Mouse (Mus musculus) 416B (cell line): ENCODE data around the gene Dlgap1.

ENCODE experiments used
- DNase-seq: peaks from one replicate; pipeline ENCODE4 v3.0.0; 2011; ENCODE audit warnings: low read depth

The Dlgap1 gene

DNA sequence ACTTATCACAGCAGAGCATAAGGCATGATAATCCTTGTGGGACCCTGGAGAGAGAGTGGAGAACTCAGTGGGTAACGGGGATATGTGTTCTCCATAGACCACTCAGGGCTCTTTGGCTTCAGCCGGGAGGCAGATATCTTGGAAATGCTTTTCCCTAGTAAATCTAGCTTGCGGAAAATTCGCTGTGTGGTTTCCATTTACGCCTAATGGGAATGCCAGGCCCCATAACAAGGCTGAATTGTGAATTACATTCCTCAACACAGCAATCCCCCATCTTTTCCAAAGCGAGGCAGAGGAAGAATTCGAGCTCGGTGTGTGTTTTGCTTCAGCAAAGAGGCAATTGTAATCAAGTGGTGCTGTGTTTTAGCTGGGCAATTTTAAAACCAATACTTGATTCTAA is 372.4 kb downstream of the Dlgap1 start:
- DNase-seq, result no peak

DNA sequence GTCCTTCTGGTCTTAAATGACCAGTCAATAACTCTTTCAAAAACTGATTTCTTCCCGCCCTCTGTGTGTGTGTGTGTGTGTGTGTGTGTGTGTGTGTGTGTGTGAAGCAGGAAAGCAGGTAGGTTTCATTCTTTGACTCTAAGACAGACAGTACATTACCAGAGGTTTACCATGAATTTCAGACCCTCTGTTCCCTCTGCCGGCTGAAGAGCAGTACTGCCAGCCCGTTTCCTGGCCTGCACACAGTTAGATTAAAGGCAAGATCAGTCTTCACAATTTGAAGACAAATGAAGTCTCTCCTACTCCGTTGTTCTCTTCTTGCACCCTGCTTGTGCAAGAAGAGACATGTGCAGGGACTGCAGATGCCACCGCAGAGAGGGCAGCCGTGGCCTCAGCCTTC is 373.0 kb downstream of the Dlgap1 start:
- no peak for DNase-seq

DNA sequence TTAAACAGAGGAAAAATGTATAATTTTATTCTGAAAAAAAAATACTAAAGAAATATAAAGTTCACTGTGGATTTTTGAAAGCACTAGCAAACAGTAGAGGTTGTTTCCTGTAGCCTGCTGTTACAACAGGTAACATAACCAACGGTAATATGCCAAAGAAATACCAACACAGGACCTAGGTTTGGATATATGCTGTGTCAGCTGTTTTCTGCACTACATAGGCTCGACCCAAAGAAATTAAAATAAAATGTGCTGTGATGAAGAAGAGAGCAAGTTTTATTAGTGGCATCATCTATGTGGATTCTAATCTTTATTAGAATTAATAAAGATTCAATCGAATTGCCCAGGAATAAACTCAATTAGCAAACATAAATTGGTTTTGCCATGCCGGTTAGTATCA is 378.5 kb downstream of the Dlgap1 start:
- DNase-seq, result no peak

DNA sequence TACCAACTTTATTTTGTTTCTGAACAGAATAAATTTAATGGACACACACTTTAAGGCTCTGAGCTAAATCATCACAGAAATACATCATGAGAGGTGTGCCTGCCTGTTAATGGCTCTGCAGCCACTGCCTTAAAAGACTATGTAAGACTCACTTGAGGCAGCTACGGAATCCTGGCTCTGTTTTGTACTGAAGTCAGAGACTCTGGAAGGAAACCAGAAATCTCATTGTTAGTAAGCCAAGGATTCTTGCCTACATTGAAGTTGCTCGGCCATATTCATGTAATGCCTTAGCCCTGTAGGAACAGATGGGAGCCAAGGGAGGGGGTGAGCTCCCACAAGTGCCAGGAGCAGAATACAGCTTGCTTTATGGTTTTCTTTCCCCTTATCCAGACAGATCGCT is 394.7 kb downstream of the Dlgap1 start:
- no peak for DNase-seq

DNA sequence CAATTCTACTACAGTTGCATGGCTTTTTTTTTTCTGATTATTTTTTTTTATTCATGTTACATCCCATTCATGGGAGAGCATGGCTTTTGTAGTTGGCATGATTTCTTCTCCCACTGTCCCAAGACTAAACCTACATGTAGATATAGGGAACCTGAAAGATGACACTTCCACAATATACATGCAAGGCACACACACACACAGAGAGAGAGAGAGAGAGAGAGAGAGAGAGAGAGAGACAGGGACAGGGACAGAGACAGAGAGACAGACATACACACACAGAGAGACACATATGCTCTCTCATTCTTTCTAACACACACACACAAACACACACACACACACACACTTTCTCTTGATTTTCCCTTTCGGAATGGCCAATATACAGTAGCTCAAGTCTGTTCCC is 395.1 kb downstream of the Dlgap1 start:
- no peak for DNase-seq

DNA sequence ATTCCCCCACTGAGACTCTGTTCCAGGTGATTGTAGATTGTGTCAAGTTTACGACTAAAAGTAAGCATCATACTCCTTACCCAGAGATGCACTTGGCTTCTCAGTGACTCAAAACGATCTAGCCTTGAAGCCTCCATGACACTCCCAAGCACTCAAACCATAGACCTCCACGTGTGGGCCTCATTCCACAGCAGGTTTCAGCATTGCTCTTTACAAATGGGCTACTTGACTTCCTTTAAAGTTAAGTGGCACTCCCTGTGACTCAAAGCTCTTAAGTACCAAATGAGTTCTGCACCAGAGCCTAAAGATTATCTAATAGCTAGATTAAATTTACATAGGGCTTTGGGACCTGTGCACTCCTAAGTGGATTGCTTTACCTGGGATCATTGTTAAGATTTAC is 400.3 kb downstream of the Dlgap1 start:
- no peak for DNase-seq

DNA sequence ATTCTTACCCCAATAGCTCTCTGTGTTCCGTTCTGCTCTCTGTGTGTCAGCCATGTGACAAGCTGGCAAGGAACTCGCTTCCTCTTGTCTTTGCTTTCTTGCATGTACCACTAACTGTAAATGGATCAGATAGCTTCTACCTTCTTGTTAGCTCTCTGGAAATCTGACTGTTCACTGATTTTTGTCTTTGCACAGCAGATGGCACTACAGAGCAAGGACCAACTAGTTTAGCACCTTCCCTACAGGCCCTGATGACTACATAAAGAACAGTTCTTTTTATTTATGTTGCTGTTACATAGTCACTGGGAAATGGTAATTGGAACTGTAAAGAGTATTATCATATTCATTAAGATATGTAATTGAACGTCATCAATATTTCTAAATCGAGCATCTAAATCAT is 408.1 kb downstream of the Dlgap1 start:
- peak; percentile 1 for DNase-seq

DNA sequence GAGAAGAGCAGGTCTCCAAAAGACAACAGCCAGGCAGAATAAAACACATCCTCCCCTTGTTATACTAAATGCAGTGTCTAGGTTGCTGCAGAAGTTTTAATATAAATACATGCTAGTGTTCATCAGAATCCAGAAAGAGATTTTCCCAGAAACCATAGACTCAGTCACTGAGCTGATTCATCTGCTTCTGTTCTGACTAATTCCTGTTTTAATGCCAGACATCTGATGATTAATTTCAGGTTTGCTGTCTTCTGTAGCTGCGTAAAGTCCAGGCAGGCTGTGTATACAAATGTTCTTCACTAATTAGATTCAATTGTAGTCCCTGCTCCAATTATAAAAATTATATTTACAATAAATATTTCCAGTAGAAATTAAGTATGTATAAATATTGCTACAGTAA is 419.6 kb downstream of the Dlgap1 start:
- no peak for DNase-seq

DNA sequence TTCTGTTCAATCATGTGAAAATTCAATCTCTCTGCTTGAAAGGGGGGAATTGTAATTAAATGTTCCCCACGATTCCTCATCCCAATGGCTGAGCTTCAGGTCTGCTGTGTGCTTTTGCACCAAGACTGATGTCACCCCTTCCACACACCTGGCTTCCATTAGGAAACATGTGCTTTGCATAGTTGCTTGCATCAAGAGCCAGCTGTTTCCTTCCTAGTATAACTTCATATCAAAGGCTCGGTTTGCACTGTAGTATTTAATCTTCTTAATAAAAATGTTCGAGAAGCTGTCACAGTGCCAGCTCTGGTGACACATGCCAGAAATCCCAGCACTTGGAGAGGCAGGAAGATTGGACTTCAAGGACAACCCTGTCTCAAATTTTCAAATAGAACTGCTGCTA is 428.3 kb downstream of the Dlgap1 start:
- DNase-seq, result no peak

DNA sequence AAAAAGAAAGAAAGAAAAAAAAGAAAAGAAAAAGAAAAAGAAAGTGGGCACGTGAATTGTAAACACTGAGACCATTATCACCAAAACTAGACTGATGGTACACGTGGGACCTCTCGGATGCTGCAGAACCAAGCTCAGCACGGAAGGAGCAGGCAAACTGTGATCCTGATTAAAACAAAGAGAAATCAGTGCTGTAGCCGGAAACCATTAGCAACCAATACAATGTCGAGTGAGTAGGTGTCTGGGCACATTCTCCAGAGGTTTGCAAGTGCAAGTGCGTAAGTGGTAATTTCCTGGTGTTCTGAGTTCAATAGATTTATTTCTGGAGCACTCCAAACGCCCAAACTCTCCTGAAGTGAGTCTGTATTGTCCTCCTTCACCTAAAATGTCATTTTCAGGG is 428.8 kb downstream of the Dlgap1 start:
- no peak for DNase-seq

DNA sequence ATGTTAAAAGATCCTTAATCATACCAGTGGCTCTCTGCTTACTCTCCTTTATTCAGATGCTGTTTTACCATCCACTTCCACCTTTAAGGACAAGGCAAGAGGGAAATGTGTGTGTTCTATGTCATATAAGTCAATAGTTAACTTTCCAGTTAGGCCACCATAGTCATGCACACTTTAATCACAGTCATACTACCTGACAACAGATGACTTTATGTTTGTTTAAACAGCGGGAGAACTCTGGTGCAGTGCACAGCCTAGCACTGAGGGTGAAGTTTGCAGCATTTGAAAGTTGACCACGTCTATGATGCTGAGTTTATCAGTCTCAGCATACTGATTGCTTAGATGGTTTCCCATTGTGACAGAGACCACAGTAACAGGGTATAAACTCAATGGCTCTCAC is 433.0 kb downstream of the Dlgap1 start:
- no peak for DNase-seq

DNA sequence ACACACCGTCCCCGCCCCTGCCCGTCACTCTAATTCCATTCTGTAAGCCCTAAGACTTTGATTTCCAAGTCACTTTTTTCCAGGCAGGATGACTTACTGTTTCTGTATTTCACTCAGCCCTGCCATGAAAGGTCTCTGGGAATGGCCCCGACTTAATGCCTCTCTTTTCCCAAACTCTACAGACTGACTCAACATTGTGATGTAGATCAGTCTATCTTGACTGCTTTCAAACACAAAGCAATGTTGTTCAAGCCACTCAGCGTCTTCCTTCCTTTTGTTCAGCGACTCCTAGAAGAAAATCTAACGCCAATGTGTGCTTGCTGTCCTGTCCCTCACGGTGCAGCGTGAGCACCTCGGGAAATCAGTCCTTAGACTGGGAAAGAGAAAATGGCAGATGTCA is 434.9 kb downstream of the Dlgap1 start:
- DNase-seq, result no peak

DNA sequence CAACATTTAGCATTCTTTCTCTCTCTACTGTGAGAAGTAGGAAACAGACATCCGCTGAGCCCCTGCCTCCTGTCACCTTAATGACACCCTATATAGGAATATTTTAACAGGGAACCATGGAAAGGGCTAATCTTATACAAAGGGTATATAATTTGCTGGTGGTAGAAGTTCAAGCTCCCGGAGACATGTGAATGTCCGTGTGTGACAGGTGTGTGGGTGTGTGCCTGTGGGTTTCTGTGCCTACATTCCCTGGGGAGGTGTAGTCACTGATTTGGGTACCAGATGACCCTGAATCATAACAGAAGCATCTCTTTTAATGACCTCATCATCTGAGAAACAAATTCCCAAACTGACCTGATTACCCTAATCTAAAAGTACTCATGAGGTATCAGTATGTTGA is 445.3 kb downstream of the Dlgap1 start:
- no peak for DNase-seq

DNA sequence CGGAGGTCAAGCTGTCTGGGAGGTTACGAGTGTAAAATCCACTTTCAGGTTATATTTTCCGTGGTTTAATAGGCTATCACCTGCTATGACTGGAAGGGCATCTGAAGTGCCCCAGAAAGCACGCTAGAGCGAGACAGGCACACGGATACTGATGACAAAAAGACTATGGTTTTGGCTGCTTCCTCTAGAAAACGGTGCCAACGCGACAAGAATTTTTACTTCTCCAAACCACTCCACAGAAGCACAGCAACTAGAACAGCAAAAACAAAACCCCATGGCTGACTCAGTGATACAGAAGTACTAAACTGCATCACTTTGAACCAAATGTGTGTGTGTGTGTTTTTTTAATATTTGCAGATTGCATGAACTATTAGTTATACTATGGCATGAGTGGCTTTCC is 459.0 kb downstream of the Dlgap1 start:
- DNase-seq, result no peak

DNA sequence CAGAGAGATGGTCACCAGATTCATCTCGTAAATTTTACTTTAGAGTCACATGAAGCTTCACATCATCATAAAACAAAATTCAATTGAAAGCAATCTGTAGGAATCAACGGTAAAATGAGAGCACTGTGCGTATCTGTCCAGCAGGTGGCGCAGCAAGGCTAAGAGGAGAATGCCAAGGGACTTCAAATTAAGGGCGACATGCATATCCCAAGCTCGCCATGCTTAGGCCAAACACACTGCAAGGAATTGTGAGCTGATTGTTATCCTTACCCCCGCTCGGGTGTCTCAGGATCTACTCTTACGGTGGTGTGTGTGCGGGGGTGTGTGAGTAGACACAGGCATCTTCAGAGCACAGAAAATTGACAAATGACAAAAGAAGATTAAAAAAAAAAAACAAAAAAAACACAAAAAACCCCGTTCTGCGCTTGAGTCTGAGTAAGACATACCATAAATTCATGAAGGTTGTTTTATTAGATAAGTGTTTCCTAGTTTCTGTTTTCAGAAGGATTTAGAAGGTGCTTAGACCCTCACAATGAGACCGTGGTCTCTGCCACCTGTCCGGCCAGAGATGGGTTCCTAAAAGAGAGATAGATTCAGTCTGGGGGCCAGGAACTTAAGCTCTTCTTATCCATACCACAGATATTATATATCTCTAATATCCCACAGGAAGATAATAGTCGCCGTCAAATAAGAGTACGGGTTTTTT is 461.0 kb downstream of the Dlgap1 start:
- peak; percentile 73 for DNase-seq

DNA sequence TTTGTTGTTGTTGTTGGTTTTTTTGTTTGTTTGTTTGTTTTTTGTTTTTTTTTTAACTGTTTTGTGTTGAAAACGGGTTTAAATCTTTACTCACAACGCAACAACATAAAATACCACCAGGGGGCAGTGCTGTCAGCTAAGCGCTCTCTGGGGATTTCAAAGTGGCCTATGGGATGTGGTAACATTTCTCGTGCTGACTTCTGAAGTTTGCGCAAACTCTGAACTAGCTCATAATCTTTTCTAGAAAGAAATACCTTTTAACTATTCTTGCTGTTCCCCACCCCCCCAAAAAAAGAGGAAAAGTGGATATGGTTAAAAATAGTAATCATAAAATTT is 461.5 kb downstream of the Dlgap1 start:
- DNase-seq, result peak; percentile 66

DNA sequence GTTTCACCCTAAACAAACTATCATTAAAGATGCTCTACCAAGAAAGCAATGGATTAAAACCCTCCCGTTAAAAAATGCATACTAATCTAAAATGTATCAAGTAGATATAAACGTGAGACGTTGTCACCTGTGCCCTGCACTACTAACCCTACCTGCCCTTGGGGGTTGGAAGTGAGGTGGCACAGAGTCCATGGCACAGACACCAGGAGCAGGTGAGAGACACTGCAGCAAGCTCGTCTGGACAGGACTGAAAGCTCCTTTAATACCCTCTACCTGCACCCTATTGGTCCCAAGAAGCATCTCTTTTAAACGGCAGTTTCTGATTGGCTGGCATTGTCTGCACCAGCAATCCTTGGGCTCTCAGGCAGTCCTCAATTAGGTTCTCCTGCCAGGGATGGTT is 464.0 kb downstream of the Dlgap1 start:
- DNase-seq, result no peak

DNA sequence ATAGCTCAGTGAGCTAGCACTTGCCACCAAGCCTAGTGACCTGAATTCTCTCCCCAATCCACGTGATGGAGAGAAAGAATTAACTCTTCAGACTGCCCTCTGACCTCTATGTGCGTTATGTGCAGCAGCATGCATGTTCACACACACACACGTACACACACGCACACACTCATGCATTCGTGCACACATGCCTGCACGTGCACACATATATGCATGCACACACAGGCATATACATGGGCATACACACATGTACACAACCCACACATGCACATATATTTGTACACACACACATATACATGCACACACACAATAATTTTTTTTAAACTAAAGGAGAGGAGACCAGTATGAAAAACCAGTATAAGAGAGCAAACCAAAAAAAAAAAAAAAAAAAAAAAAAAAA is 465.7 kb downstream of the Dlgap1 start:
- no peak for DNase-seq

DNA sequence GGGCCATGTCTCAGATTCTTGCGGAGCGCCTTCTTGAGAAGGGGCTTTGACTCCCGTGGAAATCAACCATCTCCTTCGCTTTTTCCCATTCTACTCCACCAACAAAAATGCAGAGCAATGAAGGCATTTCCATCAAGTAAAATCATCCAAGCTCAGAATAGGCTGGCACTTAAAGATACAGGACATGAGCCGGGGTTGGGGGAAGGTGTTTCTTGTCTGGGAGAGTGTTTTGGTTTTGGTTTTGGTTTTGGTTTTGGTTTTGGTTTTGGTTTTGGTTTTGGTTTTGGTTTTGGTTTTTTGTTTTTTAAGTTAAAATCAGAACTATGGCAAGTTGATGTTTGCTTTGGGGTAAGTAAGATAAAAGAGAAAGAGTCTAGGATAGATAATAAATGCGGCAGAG is 466.7 kb downstream of the Dlgap1 start:
- no peak for DNase-seq

DNA sequence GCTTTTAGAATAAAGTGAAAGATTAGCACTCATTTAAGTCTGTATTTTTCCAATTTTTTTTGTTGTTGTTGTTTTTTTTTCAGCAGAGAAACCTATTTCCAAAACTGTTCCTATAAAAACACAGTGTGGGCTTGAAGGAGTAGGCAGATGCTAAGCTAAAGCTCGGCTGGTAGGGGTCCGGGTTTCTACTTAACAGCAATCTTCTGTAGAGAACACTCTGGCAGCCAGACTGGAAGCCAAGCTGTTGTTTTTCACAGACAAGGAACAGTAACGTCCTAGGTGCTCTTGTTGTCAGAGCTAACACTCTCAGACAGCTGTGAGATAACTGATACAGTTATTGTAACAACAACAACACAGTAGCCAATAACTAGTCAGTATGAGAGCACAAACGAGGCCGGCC is 468.4 kb downstream of the Dlgap1 start:
- DNase-seq, result no peak

DNA sequence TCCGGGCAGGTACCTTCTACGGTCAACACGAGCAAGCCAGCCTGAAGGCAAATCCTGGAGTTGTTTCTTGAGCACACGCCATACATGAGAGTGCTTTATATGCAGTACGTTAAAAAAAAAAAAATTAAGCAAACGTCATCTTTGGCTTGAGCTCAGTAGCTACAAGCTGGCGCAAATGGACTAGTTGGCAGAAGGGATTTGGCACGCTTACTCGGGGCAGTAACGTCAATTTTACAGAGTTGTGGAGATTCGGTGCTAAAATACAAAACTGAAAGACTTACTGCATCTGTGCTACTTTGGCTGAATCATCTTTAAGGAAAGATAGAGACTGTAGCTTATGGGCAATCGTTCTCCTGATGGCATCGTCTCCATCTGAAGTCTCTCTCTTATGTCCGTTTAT is 474.1 kb downstream of the Dlgap1 start:
- no peak for DNase-seq

DNA sequence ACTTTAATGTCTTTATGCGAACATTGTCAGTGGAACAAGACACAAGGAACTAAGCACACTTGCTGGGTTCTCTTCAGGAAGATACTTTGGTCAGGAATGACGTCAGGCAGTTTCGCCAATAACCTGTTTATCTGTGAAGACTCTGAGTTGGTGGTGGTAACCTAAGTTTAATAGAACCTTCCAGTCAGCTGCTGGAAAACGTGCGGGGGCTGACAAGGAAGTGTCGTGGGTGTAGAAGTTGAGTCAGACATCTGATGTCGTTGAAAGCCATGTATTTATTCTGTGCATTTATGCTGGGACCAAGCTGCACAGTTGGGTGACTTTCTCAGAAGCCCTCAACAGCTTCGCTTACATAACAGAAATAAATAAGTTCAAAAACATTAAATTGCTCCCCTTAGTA is 477.6 kb downstream of the Dlgap1 start:
- no peak for DNase-seq

DNA sequence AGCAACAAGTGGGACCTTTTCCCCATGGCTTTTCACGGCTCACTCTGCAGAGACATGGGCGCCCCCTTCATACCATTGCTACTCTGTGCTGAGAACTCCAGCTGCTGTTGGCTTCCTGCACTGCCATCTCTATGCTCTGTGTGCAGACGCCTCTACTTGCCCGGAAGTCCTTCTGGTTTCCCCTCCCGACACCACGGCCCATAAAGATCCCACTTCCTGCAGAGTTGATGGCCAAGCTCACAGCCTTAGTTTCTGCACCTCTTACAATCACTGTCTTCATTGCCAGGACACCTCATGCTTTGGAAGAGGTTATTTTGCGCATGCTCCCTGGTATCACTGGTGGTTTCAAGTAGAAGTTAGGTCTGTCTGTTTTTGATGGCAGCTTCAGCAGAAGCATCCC is 486.2 kb downstream of the Dlgap1 start:
- no peak for DNase-seq

DNA sequence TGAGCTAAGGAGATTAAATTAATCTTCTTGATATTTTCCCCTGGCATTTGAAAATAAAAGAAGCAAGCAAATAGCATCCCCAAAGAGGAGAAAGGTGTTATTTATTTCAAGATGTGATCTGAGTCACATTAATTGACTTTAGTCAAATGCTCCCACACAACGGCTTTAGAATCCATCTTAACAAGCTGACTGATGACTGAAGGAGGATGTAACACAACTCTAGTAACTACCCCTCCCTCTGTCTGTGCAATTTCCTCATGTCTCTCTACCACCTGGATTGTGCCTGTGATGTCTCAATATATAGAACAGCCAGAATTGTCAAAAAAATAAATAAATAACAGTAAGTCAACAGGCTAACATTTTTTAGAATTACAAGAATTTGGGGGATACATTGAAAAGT is 488.2 kb downstream of the Dlgap1 start:
- no peak for DNase-seq

DNA sequence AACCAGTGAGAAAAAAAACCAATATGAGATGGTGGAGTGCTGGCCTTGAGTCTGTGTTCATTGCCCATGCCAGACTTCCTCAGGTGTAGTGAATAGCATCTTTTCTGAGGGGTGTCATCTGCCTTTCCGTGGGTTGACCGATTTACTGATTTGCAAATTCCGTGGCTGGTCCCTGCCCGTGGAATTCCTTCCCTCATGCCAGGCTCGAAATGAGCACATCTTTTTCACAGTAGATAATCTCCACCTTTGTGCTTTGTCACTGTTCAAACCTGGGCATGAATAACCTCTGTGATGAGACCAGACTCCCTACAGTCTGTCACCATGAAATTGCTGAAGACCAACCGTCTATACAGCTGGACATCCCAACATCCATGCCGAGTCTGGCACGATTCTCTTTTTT is 493.4 kb downstream of the Dlgap1 start:
- no peak for DNase-seq
